Mouse (Mus musculus): Measurements from ENCODE around the gene Olfr654. TPM values are rescaled to one million over a fixed set of nuclear protein-coding genes. Genes with fewer than 3 reads are reported as not detected.

Olfr654 gene
- total and polyA plus RNA-seq, 2 experiments from 2014 or later: not detected

DNA sequence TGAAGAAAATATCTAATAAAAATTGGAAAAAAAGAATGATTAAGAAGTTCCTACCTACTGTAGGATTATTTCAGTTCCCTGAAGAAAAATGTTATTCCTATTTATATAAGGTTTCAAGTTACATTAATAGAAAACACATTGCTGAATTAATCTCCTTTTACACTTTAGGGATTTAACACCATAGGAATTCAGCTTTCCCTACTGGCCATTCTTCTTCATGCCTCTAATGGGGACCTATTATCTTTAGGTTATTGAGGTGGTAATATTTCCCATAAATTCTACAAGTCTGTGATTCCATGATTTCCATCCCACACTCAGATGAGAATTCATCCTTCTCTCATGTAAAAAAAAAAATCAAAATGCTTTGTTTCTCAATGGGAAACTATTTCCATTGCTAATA lies 37.7 kb downstream of the Olfr654 start, which contains the start of gene Olfr657:
Gene Olfr657, plus strand, starts transcription at position 301 of the 400 bp plus-strand sequence.
- Histone ChIP-seq H3K4me2 (ENCODE audit: low read depth, low read length) (no peak within 1 kb of the TSS), H3K9ac (replicated peaks; ENCODE audit: low read depth, low read length) (no peak within 1 kb of the TSS), H3K36me3 (replicated peaks; ENCODE audit: control insufficient read depth, insufficient read depth, low read length) (no peaks in the 10 kb centered on the region), H3K4me1 (ENCODE audit: control insufficient read depth, insufficient read depth) (no peaks in the 10 kb centered on the region), H3K27ac (ENCODE audit: low read depth) (no peak within 1 kb of the TSS), H3K9me3 (replicated peaks; ENCODE audit: control insufficient read depth, low read length) (no peaks in the 10 kb centered on the region), H3K4me3 (ENCODE audit: low read depth, low read length) (no peak within 1 kb of the TSS), H3K27me3 (ENCODE audit: control insufficient read depth, insufficient read depth, low read length) (no peaks in the 10 kb centered on the region)
- no peak for DNase-seq (ENCODE audit: low spot score)
- no peak for ATAC-seq (ENCODE audit: insufficient read depth, low read depth)
- TF ChIP-seq CTCF (IDR thresholded peaks at IDR 0.05; ENCODE audit: low read depth): no peak
- TF ChIP-seq EP300 (IDR thresholded peaks at IDR 0.05; ENCODE audit: low read depth): no peak

Other genes starting within 250 kb of the Olfr654 start
- gene Trim12c, start 233.7 kb upstream of the Olfr654 start, total RNA-seq (2014; rRNA removed; ENCODE audit: low replicate concordance): 3.9 and 7.1 TPM in 2 replicates
- gene Trim12c, start 233.7 kb upstream of the Olfr654 start, polyA plus RNA-seq (2015; fragmentation: Nextera tagmentation; extraction: Ambion mirVana): 1.5 and 1.7 TPM in 2 replicates
- gene Trim30b, start 217.1 kb upstream of the Olfr654 start, total RNA-seq (2014; rRNA removed; ENCODE audit: low replicate concordance): not detected in 2 replicates
- 0.16 and 0.18 TPM in 2 replicates for gene Trim30b, start 217.1 kb upstream of the Olfr654 start, polyA plus RNA-seq (2015; fragmentation: Nextera tagmentation; extraction: Ambion mirVana)
- gene Trim30c, start 186.2 kb upstream of the Olfr654 start, total RNA-seq (2014; rRNA removed; ENCODE audit: low replicate concordance): not detected in 2 replicates
- gene Trim30c, start 186.2 kb upstream of the Olfr654 start, polyA plus RNA-seq (2015; fragmentation: Nextera tagmentation; extraction: Ambion mirVana): 0.18 TPM in 1 of 2 replicates, not detected in the other
- 8.0 and 8.9 TPM in 2 replicates for gene Trim30a, start 121.8 kb upstream of the Olfr654 start, total RNA-seq (2014; rRNA removed; ENCODE audit: low replicate concordance)
- 1.5 and 1.7 TPM in 2 replicates for gene Trim30a, start 121.8 kb upstream of the Olfr654 start, polyA plus RNA-seq (2015; fragmentation: Nextera tagmentation; extraction: Ambion mirVana)
- gene Trim30d, start 79.2 kb upstream of the Olfr654 start, total RNA-seq (2014; rRNA removed; ENCODE audit: low replicate concordance): 0.46 and 1.5 TPM in 2 replicates
- 0.46 and 0.48 TPM in 2 replicates for gene Trim30d, start 79.2 kb upstream of the Olfr654 start, polyA plus RNA-seq (2015; fragmentation: Nextera tagmentation; extraction: Ambion mirVana)
- gene Olfr651, start 36.9 kb upstream of the Olfr654 start, total RNA-seq (2014; rRNA removed; ENCODE audit: low replicate concordance): not detected in 2 replicates
- gene Olfr651, start 36.9 kb upstream of the Olfr654 start, polyA plus RNA-seq (2015; fragmentation: Nextera tagmentation; extraction: Ambion mirVana): not detected in 2 replicates
- gene Olfr652, start 26.1 kb upstream of the Olfr654 start, total RNA-seq (2014; rRNA removed; ENCODE audit: low replicate concordance): not detected in 2 replicates
- not detected in 2 replicates for gene Olfr652, start 26.1 kb upstream of the Olfr654 start, polyA plus RNA-seq (2015; fragmentation: Nextera tagmentation; extraction: Ambion mirVana)
- not detected in 2 replicates for gene Olfr653, start 9.7 kb upstream of the Olfr654 start, total RNA-seq (2014; rRNA removed; ENCODE audit: low replicate concordance)
- gene Olfr653, start 9.7 kb upstream of the Olfr654 start, polyA plus RNA-seq (2015; fragmentation: Nextera tagmentation; extraction: Ambion mirVana): not detected in 2 replicates
- not detected in 2 replicates for gene Olfr655, start 14.8 kb downstream of the Olfr654 start, total RNA-seq (2014; rRNA removed; ENCODE audit: low replicate concordance)
- gene Olfr655, start 14.8 kb downstream of the Olfr654 start, polyA plus RNA-seq (2015; fragmentation: Nextera tagmentation; extraction: Ambion mirVana): not detected in 2 replicates
- gene Olfr656, start 26.9 kb downstream of the Olfr654 start, total RNA-seq (2014; rRNA removed; ENCODE audit: low replicate concordance): not detected in 2 replicates
- gene Olfr656, start 26.9 kb downstream of the Olfr654 start, polyA plus RNA-seq (2015; fragmentation: Nextera tagmentation; extraction: Ambion mirVana): not detected in 2 replicates
- gene Olfr657, start 37.8 kb downstream of the Olfr654 start, total RNA-seq (2014; rRNA removed; ENCODE audit: low replicate concordance): not detected in 2 replicates
- gene Olfr657, start 37.8 kb downstream of the Olfr654 start, polyA plus RNA-seq (2015; fragmentation: Nextera tagmentation; extraction: Ambion mirVana): not detected in 2 replicates
- gene Olfr658, start 60.3 kb downstream of the Olfr654 start, total RNA-seq (2014; rRNA removed; ENCODE audit: low replicate concordance): not detected in 2 replicates
- gene Olfr658, start 60.3 kb downstream of the Olfr654 start, polyA plus RNA-seq (2015; fragmentation: Nextera tagmentation; extraction: Ambion mirVana): not detected in 2 replicates
- gene Olfr659, start 79.7 kb downstream of the Olfr654 start, total RNA-seq (2014; rRNA removed; ENCODE audit: low replicate concordance): not detected in 2 replicates
- gene Olfr659, start 79.7 kb downstream of the Olfr654 start, polyA plus RNA-seq (2015; fragmentation: Nextera tagmentation; extraction: Ambion mirVana): not detected in 2 replicates
- gene Olfr661, start 99.5 kb downstream of the Olfr654 start, total RNA-seq (2014; rRNA removed; ENCODE audit: low replicate concordance): not detected in 2 replicates
- gene Olfr661, start 99.5 kb downstream of the Olfr654 start, polyA plus RNA-seq (2015; fragmentation: Nextera tagmentation; extraction: Ambion mirVana): not detected in 2 replicates
- gene Usp17le, start 190.4 kb downstream of the Olfr654 start, total RNA-seq (2014; rRNA removed; ENCODE audit: low replicate concordance): not detected in 2 replicates
- gene Usp17le, start 190.4 kb downstream of the Olfr654 start, polyA plus RNA-seq (2015; fragmentation: Nextera tagmentation; extraction: Ambion mirVana): not detected in 2 replicates